Mouse (Mus musculus) megakaryocyte, embryonic 14.5 days (primary cell): ENCODE measurements at regions not wholly inside any gene's neighbourhood (a gene's known extent, or its start where the extent isn't known, plus 50 kb on each side); places are given as distances from the start of the nearest gene placed in this dataset.

Experiments used
- FLI1 ChIP-seq: IDR thresholded peaks from 2 replicates; pipeline ENCODE4 v1.6.1; 2012; ENCODE audit warnings: low read length, inconsistent platforms, mixed read lengths
- GATA1 ChIP-seq: IDR thresholded peaks from 3 replicates; pipeline ENCODE4 v1.6.1; 2012; ENCODE audit warnings: mixed read lengths, low read length, inconsistent platforms, borderline replicate concordance

GRCm38 (mm10) chr13:112119611-112120041, 168.6 kb upstream of the Ankrd55 start:
- TF ChIP-seq GATA1 = no peak
- TF ChIP-seq FLI1 = no peak
